Mouse (Mus musculus): ENCODE data around the gene Wdr18. TPM values are rescaled to one million over a fixed set of nuclear protein-coding genes. Genes with fewer than 3 reads are reported as not detected.
A peak's percentile ranks its signal among the peaks of the same experiment; 100 is the strongest.
"Not testable (repeated sequence)": the region's sequence is repeated elsewhere in the genome, so short reads cannot be mapped to it uniquely, and the experiment has no call there.

The Wdr18 gene
- total RNA-seq, 2 experiments from 2014 or later: 51.7 to 55.8 TPM

DNA sequence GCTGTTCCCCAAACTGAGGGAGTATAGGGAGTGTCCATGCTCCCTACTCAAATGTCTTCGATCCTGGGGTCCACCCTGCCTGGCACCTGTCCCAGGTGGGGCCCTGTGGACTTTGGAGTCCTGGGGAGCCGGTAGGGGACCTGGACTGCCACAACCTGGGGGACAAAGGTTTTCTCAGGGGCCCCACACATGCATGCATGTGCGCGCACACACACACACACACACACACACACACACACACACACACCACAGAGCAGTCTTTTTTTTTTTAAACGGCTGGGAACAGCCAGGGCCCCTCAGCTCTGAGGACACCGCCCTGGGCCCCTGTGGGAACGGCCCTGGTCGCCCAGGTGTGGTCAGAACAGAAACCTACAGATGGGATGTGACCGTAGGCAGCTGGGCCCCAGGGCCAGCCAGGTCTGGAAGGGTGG is 16.5 kb upstream of the Wdr18 start:
- no peak for DNase-seq

DNA sequence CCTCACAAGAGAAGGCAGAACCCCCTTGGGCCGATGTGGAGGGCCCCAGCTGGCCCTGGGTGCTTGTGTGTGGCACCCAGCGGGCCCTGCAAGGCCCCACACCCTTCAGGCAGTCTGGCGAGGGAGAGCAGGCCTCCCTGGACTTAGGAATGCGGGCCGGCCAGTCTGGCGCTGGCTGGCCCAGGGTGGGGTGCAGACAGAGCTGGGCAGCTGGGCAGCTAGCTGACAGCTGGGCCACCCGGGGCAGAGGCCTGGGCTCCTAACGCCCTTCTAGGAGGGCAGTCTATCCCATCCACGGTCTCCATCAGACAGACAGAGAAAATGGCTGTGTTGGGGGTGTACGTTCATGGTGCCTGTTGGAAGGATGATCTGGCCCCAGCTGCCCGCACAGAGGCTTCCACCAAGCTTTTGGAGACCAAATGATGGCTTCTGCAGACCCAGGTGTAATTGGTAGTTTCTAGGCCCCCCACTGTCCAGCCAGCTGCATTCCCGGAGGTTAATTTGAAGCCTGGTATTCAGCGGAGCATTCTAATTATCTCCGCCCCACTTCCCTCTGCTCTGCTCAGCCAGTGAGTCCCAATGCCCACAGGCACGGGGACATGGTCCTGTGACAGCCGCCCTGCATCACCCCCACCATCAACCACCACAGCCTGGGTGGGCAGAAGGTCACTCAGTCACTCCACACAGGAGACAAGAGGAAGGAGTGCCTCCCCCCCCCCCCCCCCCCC is 14.3 kb upstream of the Wdr18 start:
- intact Hi-C loops (cut with DNase I): no loop called here
- DNase-seq: peak; percentile 42

More for the DNA sequence above, 16.5 kb upstream of the Wdr18 start:
- intact Hi-C loops (cut with DNase I): no loop called here

DNA sequence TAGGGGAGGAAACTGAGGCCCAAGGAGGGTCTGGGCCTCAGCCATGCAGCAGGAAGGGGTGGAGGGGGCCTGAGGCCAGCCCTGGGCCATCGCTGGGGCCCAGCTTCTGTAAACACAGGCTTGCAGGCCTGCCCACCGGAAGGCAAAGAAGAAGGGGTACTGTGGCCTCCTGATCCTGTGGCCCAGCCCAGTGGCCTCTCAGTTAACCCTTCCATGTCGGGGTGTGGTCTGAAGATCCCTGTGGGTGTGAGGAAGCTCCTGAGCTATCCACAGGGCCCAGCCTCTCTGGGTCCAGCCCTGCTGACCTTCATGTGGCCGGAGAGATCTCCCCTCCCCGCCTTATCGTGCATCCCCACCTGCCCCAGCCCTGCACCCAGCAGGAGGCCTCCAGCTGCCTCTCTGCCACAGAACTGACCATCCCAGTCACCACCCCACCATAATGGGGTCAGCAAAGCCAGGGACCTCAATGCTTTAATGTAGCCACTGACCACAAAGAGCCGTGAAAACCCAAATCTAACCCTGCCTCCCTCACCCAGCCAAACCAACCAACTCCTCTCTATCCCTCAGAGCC is 13.1 kb upstream of the Wdr18 start:
- intact Hi-C loops (cut with DNase I): no loop called here
- DNase-seq: no peak

DNA sequence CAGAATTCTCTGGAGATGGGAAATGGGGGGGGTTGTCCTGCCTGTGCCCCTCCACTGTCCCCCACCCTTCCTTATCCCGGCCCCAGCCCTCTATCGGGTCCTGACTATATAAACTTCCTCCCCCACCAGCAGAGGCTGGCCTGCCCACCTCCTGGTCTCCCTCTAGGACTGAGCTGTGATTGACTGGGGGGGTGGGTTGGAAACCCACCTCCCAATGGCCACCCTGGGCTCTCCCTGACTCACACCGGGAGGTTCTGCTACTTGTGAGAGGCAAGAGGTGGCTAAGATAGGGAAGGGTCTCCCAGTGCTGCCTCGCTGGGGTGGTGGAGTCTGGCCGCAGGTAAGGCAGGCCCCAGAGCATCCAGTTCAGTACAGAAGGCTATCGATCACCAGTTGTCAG is 12.4 kb upstream of the Wdr18 start:
- intact Hi-C loops (cut with DNase I): no loop called here
- no peak for DNase-seq

DNA sequence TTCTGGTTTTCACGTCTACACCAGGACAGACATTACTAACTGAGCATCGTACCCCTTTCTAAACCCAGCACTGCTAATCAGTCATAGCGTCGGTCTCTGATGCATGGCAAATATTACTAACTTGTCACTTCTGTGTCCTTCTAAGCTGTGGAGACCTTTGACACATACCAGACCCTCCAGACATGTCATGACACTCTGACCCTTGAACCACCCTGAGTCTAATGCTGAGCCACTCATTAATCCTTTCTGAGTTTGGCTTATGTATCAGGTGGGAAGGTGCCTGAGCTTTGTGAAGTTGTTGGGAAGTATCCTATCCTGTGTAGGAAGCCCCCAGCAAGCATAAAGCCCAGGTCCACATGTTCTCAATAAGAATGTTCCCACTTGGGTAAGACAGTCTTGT is 10.1 kb upstream of the Wdr18 start:
- intact Hi-C loops (cut with DNase I): no loop called here
- DNase-seq: no peak

DNA sequence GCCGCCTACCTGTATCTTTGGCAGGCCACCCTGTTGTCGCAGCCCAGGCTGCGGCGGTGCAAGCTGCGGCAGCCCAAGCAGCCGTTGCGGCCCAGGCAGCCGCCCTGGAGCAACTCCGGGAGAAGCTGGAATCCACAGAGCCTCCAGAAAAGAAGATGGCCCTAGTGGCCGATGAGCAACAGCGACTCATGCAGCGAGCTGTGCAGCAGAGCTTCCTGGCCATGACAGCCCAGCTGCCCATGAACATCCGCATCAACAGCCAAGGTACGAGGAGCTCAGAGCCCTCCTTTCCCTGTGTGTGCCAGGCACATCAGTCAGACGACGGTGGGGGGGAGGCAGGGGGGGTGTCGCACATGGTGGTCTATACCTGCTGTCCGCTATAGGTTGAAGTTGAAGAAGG is 9.3 kb upstream of the Wdr18 start:
- intact Hi-C loops (cut with DNase I): no loop called here
- DNase-seq: no peak

DNA sequence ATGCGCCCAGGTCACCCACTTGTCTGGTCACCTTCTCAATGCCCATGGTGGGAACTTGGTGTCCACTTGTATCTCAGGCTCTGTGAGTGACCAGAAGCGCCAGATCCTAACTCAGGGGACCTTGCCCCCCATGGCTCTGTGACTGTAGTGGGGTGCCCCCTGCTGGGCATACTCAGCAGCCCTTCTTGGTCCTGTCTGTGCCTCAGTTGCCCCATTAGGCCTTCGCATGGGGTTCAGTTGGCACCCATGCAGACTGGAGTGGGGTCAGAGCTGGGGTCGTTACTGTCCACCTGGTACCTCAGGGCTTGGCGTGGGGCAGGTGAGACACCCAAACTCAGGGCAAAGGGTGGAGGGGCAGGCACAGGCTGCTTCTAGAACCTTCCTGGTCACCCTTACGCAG is 6.0 kb upstream of the Wdr18 start:
- DNase-seq: no peak
- intact Hi-C loops (cut with DNase I): no loop called here

DNA sequence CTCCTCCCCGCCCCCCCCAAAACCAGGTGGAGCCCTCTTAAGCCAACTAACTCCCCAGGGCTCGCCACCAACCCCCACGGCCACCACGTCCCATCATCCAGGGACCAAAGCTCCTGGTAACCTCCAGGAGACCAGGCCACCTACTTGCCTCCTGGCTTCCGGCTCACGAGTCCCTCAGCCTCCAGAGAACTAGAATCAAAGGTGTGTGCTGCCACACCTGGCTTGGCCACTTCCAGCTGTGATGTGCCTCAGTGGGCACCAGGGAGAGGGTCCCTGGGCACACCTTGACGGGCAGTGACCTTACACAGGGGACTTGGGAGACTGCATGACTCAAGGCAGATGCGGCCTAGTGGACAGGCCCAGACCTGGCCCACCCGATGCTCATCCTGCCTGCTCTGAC is 4.3 kb upstream of the Wdr18 start:
- DNase-seq: no peak
- intact Hi-C loops (cut with DNase I): no loop called here

DNA sequence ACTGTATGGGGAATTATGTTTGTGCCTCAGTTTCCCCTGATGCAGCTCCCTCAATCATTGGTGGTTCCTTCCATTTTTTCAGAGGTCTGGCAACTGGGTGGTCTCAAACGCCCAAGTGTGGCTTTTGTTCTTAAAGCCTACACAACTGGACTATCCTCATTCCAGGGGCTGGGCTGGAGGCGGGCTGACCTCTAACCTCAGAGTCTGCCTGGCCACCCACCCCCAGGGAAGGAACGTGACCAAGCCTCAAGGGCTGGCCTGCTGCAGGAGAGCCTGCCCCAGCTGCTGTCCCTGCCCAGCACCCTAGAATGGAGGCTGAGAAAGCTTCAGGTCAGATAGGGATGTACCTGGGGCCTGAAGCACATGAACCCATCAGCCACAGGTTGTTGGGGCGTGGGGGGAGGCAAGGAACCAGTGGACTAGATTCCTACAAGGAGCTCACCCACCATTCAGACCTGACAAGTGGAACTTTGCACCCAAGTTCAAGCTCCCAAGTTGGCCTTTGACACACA is 3.3 kb upstream of the Wdr18 start:
- intact Hi-C loops (cut with DNase I): no loop called here
- DNase-seq: no peak

DNA sequence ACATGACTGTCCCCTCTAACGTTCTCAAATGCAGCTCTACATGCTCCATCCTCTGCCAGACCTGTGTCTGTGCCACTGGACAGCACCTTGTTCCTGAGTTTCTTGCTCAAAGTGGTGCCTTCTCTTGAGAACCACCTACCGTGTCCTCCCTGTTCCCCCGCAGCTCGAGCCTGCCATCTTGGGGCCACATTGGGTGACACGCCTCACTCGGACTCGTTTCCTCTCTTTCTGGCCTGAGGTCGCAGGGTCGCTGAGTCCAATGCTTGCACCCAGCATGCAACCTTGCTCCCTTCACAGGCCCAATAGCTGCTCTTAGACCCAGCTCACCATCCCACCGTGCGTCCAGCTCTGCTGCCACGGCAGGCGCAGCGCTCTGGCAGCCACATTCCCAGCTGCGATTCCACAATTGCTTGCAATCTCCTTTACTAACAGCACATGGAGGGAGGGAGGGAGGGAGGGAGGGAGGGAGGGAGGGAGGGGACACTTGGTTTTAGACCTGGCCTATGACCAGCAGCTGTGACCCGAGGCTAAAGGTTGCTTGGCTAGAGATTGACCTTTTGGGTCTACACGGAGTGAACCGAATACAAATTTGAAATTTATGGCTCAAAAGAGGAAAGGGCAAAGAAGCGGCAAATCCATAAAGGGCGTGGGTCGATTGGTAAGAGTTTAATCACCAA is 1.7 kb upstream of the Wdr18 start:
- intact Hi-C loops (cut with DNase I): no loop called here
- peak; percentile 83 for DNase-seq

DNA sequence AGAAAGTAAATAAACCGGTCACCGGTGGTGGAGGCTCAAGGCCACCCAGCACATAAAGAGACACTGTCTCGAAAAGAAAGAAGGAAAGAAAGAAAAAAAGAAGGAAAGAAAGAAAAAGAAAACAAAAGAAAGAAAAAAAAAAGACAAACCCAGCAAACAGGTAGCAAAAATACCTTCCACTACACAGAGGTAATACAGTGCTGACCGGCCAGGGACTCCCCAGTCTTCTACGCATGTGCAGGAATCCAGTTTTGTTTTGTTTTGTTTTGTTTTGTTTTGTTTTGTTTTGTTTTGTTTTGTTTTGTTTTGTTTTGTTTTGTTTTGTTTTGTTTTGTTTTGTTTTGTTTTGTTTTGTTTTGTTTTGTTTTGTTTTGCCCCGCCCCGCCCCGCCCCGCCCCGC is 540 bp upstream of the Wdr18 start:
- DNase-seq; intact Hi-C loops (cut with DNase I): not testable (repeated sequence)

DNA sequence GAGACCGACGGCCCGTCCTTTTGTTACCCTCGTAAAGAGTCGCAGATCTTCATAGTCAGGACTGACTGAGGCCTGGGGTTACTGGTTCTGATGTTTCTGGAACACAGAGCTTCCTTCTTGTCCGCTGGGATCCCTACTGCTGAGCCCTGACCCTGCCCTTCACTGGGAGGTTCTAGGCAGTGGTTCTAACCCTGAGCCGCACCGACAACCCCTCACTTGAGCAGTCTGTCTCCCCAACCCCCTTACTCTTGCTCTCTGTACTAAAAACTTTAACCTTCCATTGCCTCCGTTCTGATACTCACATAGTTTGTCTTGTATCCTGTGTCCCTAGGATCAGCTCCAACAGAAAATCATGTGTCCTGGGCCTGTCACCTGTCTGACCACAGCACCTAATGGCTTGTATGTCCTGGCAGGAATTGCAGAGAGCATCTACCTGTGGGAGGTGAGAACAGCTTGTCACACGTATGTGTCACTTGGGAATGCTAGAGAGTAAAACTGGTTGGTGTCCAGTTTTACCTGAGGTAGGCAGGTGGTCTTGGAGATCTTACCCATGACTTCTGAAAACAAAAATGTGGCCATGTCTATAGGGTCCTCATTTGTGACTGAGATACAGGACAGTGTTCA is 831 bp downstream of the Wdr18 start:
- DNase-seq: no peak
- intact Hi-C loops (cut with DNase I): no loop called here

DNA sequence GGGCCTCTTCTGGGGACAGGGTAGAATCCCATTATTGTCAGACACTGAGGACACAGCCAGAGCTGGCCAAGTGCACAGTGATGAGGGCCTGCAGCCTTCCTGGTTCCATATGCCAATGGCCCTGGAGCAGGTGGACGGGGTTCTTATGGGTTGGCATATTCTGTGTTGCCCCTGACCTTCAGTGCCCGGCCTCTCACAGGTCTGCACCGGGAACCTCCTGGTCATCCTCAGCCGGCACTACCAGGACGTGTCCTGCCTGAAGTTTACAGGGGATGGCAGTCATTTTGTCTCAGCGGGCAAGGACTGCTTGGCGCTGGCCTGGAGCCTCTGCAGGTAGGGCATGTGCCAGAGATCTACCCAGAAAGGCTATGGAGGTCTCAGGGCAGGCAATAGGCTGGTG is 4.8 kb downstream of the Wdr18 start:
- intact Hi-C loops (cut with DNase I): no loop called here
- no peak for DNase-seq

DNA sequence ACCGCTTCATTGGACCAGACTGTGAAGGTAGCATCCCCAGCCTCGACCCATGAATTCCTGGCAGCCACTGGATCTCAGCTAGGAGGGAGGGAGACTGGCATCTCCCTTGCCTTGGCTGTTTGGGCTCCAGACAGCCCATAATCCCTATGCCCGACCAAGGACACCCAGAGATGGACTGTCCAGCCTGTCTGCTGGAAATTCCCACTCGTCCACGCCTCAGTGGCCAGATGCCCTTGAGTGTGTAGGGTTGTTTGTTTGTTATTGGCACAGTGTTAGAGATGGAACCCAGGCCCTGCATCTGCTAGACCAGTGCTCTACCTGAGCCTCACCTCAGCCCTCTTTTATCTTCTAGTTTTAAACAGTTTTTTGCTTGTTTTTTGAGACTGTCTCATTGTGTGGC is 5.4 kb downstream of the Wdr18 start:
- intact Hi-C loops (cut with DNase I): no loop called here

DNA sequence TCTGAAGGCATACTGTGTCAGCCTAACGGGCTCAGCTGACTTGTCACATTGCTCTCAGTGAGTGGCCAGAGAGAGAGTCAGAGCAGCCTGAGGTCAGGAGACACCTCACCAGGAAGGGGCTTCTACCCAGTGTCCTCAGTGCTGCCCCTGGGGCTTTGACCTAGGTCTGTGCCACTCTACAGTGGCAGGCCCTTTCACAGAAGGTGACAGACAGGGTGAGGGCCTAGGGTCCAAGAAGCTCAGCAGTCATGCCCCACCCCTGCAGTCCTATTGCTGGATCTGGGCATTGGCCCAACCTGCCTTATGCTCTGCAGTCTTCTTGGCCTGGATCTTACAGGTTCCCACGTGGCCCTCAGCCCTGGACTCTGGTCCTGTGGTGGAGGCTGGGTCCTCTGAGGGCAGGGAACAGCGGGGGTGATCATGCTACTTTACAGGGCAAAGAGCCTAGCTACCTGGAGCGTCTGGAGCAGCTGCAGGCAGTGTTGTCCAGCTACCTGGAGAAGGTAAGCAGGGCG is 7.0 kb downstream of the Wdr18 start:
- DNase-seq: peak; percentile 67
- intact Hi-C loops (cut with DNase I): no loop called here

More for the DNA sequence above, 5.4 kb downstream of the Wdr18 start:
- no peak for DNase-seq

DNA sequence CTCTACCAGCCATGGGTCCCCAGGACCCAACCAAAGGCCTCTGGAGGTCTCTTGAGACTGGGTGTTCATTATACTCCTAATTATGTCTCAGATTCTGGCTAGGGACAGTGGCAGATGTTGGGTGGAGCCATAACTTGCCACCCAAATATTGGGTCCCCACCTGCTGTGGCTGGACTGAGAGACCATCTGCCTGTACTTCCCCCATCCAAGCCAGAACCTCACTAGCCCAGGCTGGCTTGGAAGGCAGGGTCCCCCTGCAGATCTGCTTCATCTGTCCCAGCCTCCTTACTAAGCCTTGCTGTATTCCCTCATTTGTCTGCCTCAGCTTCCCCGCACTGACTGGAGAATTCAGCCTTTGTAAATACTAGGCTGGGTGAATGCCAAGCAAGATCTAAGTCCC is 8.2 kb downstream of the Wdr18 start:
- intact Hi-C loops (cut with DNase I): no loop called here
- DNase-seq: peak; percentile 58

DNA sequence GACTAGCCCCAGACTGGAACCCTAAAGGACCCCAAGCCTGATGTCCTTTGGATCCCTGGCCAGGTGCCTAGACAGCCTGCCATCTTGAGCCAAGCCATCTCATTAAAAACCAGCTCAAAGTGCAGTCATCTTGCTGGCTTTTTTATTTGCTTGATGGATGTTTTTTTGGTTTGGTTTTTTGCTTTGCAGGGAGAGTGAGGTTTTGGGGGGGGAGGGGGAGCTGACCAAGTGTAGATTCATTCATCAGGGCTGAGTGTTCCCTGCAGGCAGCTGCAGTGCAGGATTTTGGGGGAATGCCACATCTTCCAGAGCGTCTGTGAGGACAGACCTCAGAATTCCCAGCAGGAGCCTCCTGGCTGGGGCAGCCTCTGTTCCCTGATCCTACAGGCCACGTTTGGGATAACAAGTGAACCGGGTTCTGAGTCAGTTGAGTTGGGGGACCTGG is 9.2 kb downstream of the Wdr18 start:
- intact Hi-C loops (cut with DNase I): no loop called here
- DNase-seq: peak; percentile 67

DNA sequence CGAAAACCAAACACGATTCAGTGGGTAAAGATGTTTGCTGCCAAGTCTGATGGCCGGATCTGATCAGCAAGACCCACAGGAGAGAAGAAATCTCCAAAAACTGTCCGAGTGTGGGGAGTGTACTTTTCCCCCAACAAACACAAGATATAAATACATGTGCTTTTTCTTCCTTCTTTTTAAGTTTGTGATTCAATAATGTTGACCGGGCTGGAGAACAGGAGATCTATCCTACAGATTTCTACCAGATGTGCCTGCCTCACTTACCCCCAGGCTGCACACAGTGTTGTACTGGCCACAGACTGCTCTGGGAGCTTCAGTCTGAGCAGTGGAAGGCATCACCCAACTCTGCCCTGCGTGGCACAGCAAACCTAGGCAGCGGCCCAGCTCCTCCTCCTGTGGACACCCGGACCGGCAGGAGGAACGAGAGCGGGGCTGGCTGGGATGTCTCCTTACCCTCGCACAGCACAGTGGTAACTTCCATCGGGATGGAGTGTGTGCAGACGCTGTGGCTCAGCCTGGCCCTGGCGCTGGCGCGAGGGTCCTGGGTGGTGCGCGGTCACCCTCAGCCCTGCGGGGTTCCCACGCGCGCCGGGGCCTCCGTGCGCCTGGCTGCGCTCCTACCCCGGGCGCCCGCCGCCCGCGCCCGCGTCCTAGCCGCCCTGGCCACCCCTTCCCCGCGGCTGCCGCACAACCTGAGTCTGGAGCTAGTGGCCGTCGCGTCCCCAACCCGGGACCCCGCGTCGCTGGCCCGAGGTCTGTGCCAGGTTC is 10.6 kb downstream of the Wdr18 start, which contains the start of gene Grin3b:
Gene Grin3b, plus strand, starts transcription at position 301 of the 768 bp plus-strand sequence.
- no peak for DNase-seq
- intact Hi-C loops (cut with DNase I): no loop called here

DNA sequence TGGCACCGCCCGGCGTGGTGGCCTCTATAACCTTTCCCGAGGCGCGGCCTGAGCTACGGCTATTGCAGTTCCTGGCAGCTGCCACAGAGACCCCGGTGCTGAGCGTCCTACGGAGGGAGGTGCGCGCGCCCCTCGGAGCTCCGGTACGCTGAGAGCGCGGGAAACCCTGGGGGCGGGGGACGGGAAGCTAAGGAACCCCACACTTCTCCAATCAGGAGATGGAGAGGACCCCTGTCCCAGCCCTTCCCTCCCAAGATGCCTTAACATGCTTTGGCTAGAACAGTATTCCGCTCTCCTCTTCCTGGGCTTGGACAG is 11.2 kb downstream of the Wdr18 start:
- DNase-seq: no peak
- intact Hi-C loops (cut with DNase I): no loop called here

DNA sequence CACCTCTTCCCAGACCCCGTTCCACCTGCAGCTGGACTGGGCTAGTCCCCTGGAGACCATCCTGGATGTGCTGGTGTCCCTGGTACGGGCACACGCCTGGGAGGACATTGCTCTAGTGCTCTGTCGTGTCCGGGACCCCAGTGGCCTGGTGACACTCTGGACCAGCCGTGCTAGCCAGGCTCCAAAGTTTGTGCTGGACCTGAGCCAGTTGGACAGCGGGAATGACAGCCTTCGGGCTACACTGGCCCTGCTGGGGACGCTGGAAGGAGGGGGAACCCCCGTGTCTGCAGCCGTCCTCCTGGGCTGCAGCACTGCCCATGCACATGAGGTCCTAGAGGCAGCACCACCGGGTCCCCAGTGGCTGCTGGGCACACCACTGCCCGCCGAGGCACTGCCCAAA is 12.9 kb downstream of the Wdr18 start:
- no peak for DNase-seq
- intact Hi-C loops (cut with DNase I): no loop called here

DNA sequence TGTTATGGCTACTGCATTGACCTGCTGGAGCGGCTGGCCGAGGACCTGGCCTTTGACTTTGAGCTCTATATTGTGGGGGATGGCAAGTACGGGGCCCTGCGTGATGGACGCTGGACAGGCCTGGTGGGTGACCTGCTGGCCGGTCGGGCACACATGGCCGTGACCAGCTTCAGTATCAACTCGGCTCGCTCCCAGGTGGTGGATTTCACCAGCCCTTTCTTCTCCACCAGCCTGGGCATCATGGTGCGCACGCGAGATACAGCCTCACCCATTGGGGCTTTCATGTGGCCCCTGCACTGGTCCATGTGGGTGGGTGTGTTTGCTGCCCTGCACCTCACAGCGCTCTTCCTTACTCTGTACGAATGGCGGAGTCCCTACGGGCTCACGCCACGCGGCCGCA is 14.1 kb downstream of the Wdr18 start:
- DNase-seq: no peak
- intact Hi-C loops (cut with DNase I): no loop called here
